Mouse (Mus musculus): ENCODE results near the gene Fxr2.

DNA sequence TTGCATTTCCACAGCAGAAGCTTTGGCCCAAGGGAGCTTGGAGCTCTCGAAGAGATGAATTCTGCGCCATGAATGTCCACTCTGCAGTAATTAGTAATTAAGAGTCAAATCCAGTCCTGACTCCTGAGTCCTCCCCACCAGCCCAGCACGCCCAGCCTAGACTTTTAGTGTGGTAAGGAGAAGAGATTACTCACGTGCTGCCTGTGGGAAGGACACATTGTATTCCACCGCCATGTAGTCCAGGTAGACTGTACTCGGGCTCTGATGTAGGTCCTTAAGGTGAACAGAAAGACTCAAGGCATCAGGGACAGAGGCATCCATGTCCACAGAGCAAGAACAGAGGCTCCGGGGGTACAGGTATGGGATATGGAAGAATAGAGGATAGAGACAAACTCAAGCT, 32.1 kb downstream of the Fxr2 start:
- TF ChIP-seq CTCF (IDR thresholded peaks at IDR 0.05; ENCODE audit: extremely low read depth, insufficient read depth, low read length): no peak
- TF ChIP-seq POLR2A (IDR thresholded peaks at IDR 0.05; ENCODE audit: extremely low read depth, insufficient read depth, low read length): no peak

Measured in cortical plate, adult 2 months (tissue).